Mouse (Mus musculus) CH12.LX (cell line): ENCODE measurements around the gene Arpc5l. TPM values are rescaled to one million over a fixed set of nuclear protein-coding genes. Genes with fewer than 3 reads are reported as not detected.

Experiments
- DNase-seq: peaks from one replicate; pipeline ENCODE4 v3.0.0-alpha.2; 2013; ENCODE audit errors: extremely low read depth
- H3K27ac ChIP-seq: 2 replicates; pipeline ENCODE4 v1.5.1; 2012; ENCODE audit warnings: low read depth, mild to moderate bottlenecking, control low read depth, moderate library complexity; ENCODE audit not compliant: insufficient read depth
- H3K27me3 ChIP-seq: replicated peaks from 2 replicates; pipeline ENCODE3; 2012; ENCODE audit warnings: inconsistent platforms
- H3K36me3 ChIP-seq, 2 experiments: replicated peaks in 1 of 2; 2 replicates each; pipeline versions ENCODE3 to v1.6.1; 2012; ENCODE audit warnings: inconsistent platforms in 1 of 2, low read length in 1 of 2, mild to moderate bottlenecking in 1 of 2, mixed read lengths in 1 of 2, moderate library complexity in 1 of 2; ENCODE audit not compliant: control insufficient read depth in 1 of 2, insufficient read depth in 1 of 2
- H3K4me1 ChIP-seq, 2 experiments: 2 replicates each; pipeline ENCODE4 v1.6.1; 2012; ENCODE audit warnings: inconsistent platforms in 1 of 2, moderate library complexity in 1 of 2; ENCODE audit not compliant: insufficient read depth in 2 of 2, control insufficient read depth in 1 of 2
- H3K4me2 ChIP-seq: 2 replicates; pipeline ENCODE4 v1.6.1; 2012; ENCODE audit warnings: low read depth, mild to moderate bottlenecking, control low read depth; ENCODE audit not compliant: poor library complexity, insufficient read depth, severe bottlenecking
- H3K4me3 ChIP-seq, 3 experiments: fragments of 150-350 bp in 1 of 3; sonication (generic) in 1 of 3; replicated peaks in 1 of 3; 2 replicates each; pipeline versions ENCODE3 to v1.5.1; 2011 to 2012; ENCODE audit warnings: low read depth in 2 of 3, low read length in 2 of 3, mild to moderate bottlenecking in 2 of 3, moderate library complexity in 2 of 3, control low read depth in 1 of 3, improper control_type of control experiment in 1 of 3, inconsistent platforms in 1 of 3, mixed read lengths in 1 of 3; ENCODE audit not compliant: poor library complexity in 1 of 3
- H3K79me2 ChIP-seq: replicated peaks from 2 replicates; pipeline ENCODE4 v1.6.1; 2012; ENCODE audit warnings: mild to moderate bottlenecking, moderate library complexity; ENCODE audit not compliant: control insufficient read depth, poor library complexity, insufficient read depth, severe bottlenecking; ENCODE audit errors: extremely low read depth
- H3K9ac ChIP-seq: 2 replicates; pipeline ENCODE4 v1.6.1; 2012; ENCODE audit warnings: low read depth, mild to moderate bottlenecking, control low read depth, moderate library complexity; ENCODE audit not compliant: insufficient read depth
- H3K9me3 ChIP-seq: replicated peaks from 2 replicates; pipeline ENCODE3; 2012; ENCODE audit warnings: low read length, inconsistent platforms, mixed read lengths
- CHD1 ChIP-seq: IDR thresholded peaks from 2 replicates; pipeline ENCODE4 v1.6.1; 2012; ENCODE audit warnings: low read depth, low read length, improper control_type of control experiment, inconsistent platforms
- CHD2 ChIP-seq: IDR thresholded peaks from 2 replicates; pipeline ENCODE4 v1.6.1; 2011; ENCODE audit warnings: low read length, improper control_type of control experiment
- CTCF ChIP-seq, 2 experiments: IDR thresholded peaks in 1 of 2; conservative IDR thresholded peaks in 1 of 2; 2 replicates each; pipeline ENCODE4 v1.5.1; 2011 to 2012; ENCODE audit warnings: low read depth in 2 of 2, low read length in 2 of 2, improper control_type of control experiment in 1 of 2, inconsistent platforms in 1 of 2, mild to moderate bottlenecking in 1 of 2, moderate library complexity in 1 of 2
- E2F4 ChIP-seq: IDR thresholded peaks from 2 replicates; pipeline ENCODE4 v1.6.1; 2011; ENCODE audit warnings: low read depth, low read length, improper control_type of control experiment; ENCODE audit not compliant: insufficient replicate concordance
- ELF1 ChIP-seq: IDR thresholded peaks from 2 replicates; pipeline ENCODE4 v1.6.1; 2014; ENCODE audit warnings: low read depth, mild to moderate bottlenecking, inconsistent platforms, low read length, improper control_type of control experiment
- ETS1 ChIP-seq: conservative IDR thresholded peaks from 2 replicates; pipeline ENCODE4 v1.6.1; 2012; ENCODE audit warnings: low read depth, mild to moderate bottlenecking, inconsistent platforms, low read length, improper control_type of control experiment, moderate library complexity
- GABPA ChIP-seq: IDR thresholded peaks from 2 replicates; pipeline ENCODE4 v1.6.1; 2012; ENCODE audit warnings: low read depth, low read length, improper control_type of control experiment, inconsistent platforms; ENCODE audit not compliant: insufficient replicate concordance
- HCFC1 ChIP-seq: IDR thresholded peaks from 2 replicates; pipeline ENCODE4 v1.6.1; 2012; ENCODE audit warnings: low read depth, mild to moderate bottlenecking, inconsistent platforms, low read length, improper control_type of control experiment
- IRF4 ChIP-seq: IDR thresholded peaks from 2 replicates; pipeline ENCODE4 v1.6.1; 2014; ENCODE audit warnings: low read depth, mild to moderate bottlenecking, inconsistent platforms, low read length, improper control_type of control experiment
- JUND ChIP-seq: conservative IDR thresholded peaks from 2 replicates; pipeline ENCODE4 v1.6.1; 2011; ENCODE audit warnings: low read depth, low read length, improper control_type of control experiment
- KAT2A ChIP-seq: IDR thresholded peaks from 2 replicates; pipeline ENCODE4 v1.6.1; 2012; ENCODE audit warnings: low read length, improper control_type of control experiment, inconsistent platforms; ENCODE audit not compliant: insufficient replicate concordance
- MAFK ChIP-seq: IDR thresholded peaks from 2 replicates; pipeline ENCODE4 v1.6.1; 2011; ENCODE audit warnings: low read length, improper control_type of control experiment; ENCODE audit not compliant: insufficient replicate concordance
- MAX ChIP-seq: IDR thresholded peaks from 2 replicates; pipeline ENCODE4 v1.6.1; 2011; ENCODE audit warnings: low read length, improper control_type of control experiment
- MAZ ChIP-seq: IDR thresholded peaks from 2 replicates; pipeline ENCODE4 v1.6.1; 2012; ENCODE audit warnings: low read depth, mild to moderate bottlenecking, inconsistent platforms, low read length, improper control_type of control experiment, moderate library complexity
- MEF2A ChIP-seq: IDR thresholded peaks from 2 replicates; pipeline ENCODE4 v1.6.1; 2014; ENCODE audit warnings: low read depth, mild to moderate bottlenecking, inconsistent platforms, low read length, improper control_type of control experiment, borderline replicate concordance
- MXI1 ChIP-seq: IDR thresholded peaks from 2 replicates; pipeline ENCODE4 v1.6.1; 2011; ENCODE audit warnings: mild to moderate bottlenecking, low read depth, low read length, improper control_type of control experiment
- MYC ChIP-seq: IDR thresholded peaks from 2 replicates; pipeline ENCODE4 v1.6.1; 2011; ENCODE audit warnings: low read depth, mild to moderate bottlenecking, improper control_type of control experiment, low read length
- NELFE ChIP-seq: IDR thresholded peaks from 2 replicates; pipeline ENCODE4 v1.6.1; 2011; ENCODE audit warnings: low read depth, low read length, improper control_type of control experiment
- NRF1 ChIP-seq: IDR thresholded peaks from 2 replicates; pipeline ENCODE4 v1.6.1; 2014; ENCODE audit warnings: low read depth, mild to moderate bottlenecking, inconsistent platforms, low read length, improper control_type of control experiment, moderate library complexity
- PAX5 ChIP-seq: IDR thresholded peaks from 2 replicates; pipeline ENCODE4 v1.6.1; 2012; ENCODE audit warnings: low read length, inconsistent platforms, mixed read lengths
- RAD21 ChIP-seq: IDR thresholded peaks from 2 replicates; pipeline ENCODE4 v1.6.1; 2011; ENCODE audit warnings: low read depth, mild to moderate bottlenecking, low read length, improper control_type of control experiment, moderate library complexity
- RCOR1 ChIP-seq: conservative IDR thresholded peaks from 2 replicates; pipeline ENCODE4 v1.6.1; 2012; ENCODE audit warnings: low read depth, mild to moderate bottlenecking, inconsistent platforms, low read length, improper control_type of control experiment
- SMC3 ChIP-seq: IDR thresholded peaks from 2 replicates; pipeline ENCODE4 v1.6.1; 2011; ENCODE audit warnings: low read depth, low read length, improper control_type of control experiment
- TBP ChIP-seq: conservative IDR thresholded peaks from 2 replicates; pipeline ENCODE4 v1.6.1; 2011; ENCODE audit warnings: low read depth, low read length, improper control_type of control experiment
- UBTF ChIP-seq: IDR thresholded peaks from 2 replicates; pipeline ENCODE4 v1.6.1; 2012; ENCODE audit warnings: low read depth, mild to moderate bottlenecking, inconsistent platforms, low read length, improper control_type of control experiment, moderate library complexity
- ZC3H11A ChIP-seq: IDR thresholded peaks from 2 replicates; pipeline ENCODE4 v1.6.1; 2012; ENCODE audit warnings: low read depth, mild to moderate bottlenecking, inconsistent platforms, low read length, improper control_type of control experiment
- ZKSCAN1 ChIP-seq: IDR thresholded peaks from 2 replicates; pipeline ENCODE4 v1.6.1; 2012; ENCODE audit warnings: low read depth, inconsistent platforms, low read length, improper control_type of control experiment, borderline replicate concordance
- ZMIZ1 ChIP-seq: IDR thresholded peaks from 2 replicates; pipeline ENCODE4 v1.6.1; 2012; ENCODE audit warnings: low read depth, mild to moderate bottlenecking, inconsistent platforms, low read length, improper control_type of control experiment
- ZNF384 ChIP-seq: IDR thresholded peaks from 2 replicates; pipeline ENCODE4 v1.6.1; 2012; ENCODE audit warnings: low read depth, low read length, improper control_type of control experiment, inconsistent platforms
- dilution Hi-C: fragments of 300-500 bp; cut with MboI; formaldehyde crosslinking; loops from 2 replicates; pipeline ENCODE4 v1.14.3; 2020; ENCODE audit warnings: low sequenced_read_pairs; ENCODE audit not compliant: extremely low pct_unique_long_range_greater_than_20kb, extremely low pct_ligation_motif_present
- in situ Hi-C: fragments of 300-500 bp; cut with MboI; formaldehyde crosslinking; loops from 3 replicates; pipeline ENCODE4 v1.14.3; 2019; ENCODE audit warnings: low sequenced_read_pairs, low pct_ligation_motif_present, low pct_unique_long_range_greater_than_20kb, mixed read lengths
- polyA plus RNA-seq: library from polyadenylated mRNA; unstranded; fragments of >175 nt; gene quantifications from 2 replicates; pipeline ENCODE4 v1.2.1, GENCODE M21; 2012; ENCODE audit warnings: low read depth; ENCODE audit not compliant: insufficient read length
- total RNA-seq, 2 experiments: library from RNA; depleted of rRNA; stranded (reverse); fragments of 300-350 nt in 1 of 2; fragments of >200 nt in 1 of 2; gene quantifications; 2 replicates each; pipeline ENCODE4 v1.2.3; 2012 to 2014

The Arpc5l gene
- total and polyA plus RNA-seq, 3 experiments: 139 to 300 (median 212) TPM

DNA sequence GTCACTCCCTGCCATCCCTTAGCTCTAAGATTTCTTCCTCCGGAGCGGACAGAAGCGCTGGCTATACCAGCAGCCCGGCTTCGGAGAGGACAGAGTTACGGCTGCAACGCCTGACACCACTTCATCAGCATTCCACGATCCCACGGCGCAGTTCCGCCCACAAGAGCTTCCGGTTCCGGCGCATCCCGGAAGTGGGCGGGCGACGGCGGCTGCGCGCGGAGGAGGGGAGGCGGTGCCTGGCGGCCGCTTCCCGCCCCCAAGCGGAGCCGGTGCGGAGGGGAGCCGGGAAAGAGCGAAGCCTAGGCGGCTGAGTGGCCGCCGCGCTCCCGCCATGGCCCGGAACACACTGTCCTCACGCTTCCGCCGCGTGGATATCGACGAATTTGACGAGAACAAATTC lies 2.7 kb downstream of the Arpc5l start (continued):
- TF ChIP-seq RCOR1: no peak
- TF ChIP-seq ETS1: peak; percentile 25; the same call in 1 of the 2 replicates
- TF ChIP-seq GABPA: no peak
- TF ChIP-seq HCFC1: peak; percentile 88
- TF ChIP-seq ELF1: peak; percentile 99
- peak; percentile 44; the same call in 1 of the 2 replicates for TF ChIP-seq ZNF384
- no peak for TF ChIP-seq CHD2
- no peak for TF ChIP-seq PAX5
- TF ChIP-seq RAD21: no peak
- TF ChIP-seq JUND: no peak
- peak; percentile 84 for TF ChIP-seq MAX
- peak; percentile 29; the same call in 1 of the 2 replicates for TF ChIP-seq CHD1
- no peak for TF ChIP-seq ZC3H11A
- TF ChIP-seq CTCF (conservative IDR thresholded peaks at IDR 0.05 in 1 of 2, IDR thresholded peaks at IDR 0.05 in 1 of 2; ENCODE audit: low read depth in 2 of 2, low read length in 2 of 2): no peak
- TF ChIP-seq MAFK: no peak
- no peak for TF ChIP-seq MYC
- no peak for TF ChIP-seq ZKSCAN1

DNA sequence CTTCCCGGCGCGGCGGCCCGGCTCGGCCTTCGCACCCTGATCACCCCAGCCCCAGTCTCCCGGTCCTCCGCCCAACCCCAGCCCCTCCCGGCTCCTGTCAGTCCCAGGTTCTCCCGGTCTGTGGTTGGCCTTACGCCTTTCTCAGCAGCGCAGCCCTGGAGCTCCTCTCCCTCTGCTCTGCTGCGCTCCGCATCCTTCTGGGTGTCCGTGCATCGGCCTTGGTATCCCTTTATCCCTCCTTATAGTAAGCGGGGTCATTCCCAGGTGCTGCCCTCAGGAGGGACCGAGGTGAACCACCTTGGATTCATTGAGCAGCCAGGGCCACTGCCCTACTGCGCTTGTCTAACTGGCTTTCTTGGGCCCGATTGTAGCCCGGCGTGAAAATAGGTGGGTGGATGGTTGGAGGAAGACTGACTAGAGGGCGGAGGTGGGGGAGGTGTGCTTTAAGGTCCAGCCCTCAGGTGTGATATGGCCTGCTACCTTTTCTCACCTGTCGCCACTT lies 3.3 kb downstream of the Arpc5l start:
- no peak for DNase-seq
- no peaks in the 10 kb centered on the region for H3K27me3 ChIP-seq
- TF ChIP-seq SMC3 (no peak), MAX (no peak), KAT2A (0 out of 2 replicates have a peak, but pooled peaks have one; percentile 1)
- no peaks in the 10 kb centered on the region for H3K9me3 ChIP-seq
- peak overlapping the region; percentile 27; the same call in 1 of the 2 replicates for H3K4me2 ChIP-seq
- H3K27ac ChIP-seq: peak overlapping the region; percentile 99
- dilution Hi-C loops (no loop called here), in situ Hi-C loops (no loop called here)
- H3K4me3 ChIP-seq: peak overlapping the region; percentile 74 to 100 (median 90)
- H3K4me1 ChIP-seq: peaks cover 6 to 29% of the 10 kb centered on the region in 2 experiments
- H3K79me2 ChIP-seq: peaks cover 68% of the 10 kb centered on the region
- peaks cover 12 to 32% of the 10 kb centered on the region in 2 experiments for H3K36me3 ChIP-seq
- H3K9ac ChIP-seq: peak overlapping the region; percentile 99

DNA sequence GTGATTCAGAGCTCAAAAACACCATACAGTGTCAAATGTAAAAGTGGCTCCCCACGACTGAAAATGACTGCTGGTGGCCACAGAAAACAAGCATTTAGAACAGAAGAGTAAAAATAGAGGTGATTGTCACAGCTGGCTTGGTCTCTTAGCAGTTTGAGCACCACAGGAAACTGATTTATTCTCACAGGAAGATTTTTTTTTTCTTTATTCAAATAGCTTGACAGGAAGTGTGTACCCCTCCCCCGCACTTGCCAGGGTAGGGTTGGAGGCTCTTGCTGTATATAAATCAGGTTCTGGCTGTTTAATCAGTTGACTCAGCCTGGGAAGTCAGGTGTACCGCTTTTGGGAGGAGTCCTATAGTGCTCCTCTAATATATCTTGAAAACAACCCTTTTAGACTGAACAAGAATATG lies 3.8 kb downstream of the Arpc5l start:
- peak overlapping the region; percentile 74 to 100 (median 90) for H3K4me3 ChIP-seq
- dilution Hi-C loops (no loop called here), in situ Hi-C loops (no loop called here)
- no peaks in the 10 kb centered on the region for H3K27me3 ChIP-seq
- peaks cover 68% of the 10 kb centered on the region for H3K79me2 ChIP-seq
- DNase-seq: peak; percentile 94
- peak overlapping the region; percentile 99 for H3K27ac ChIP-seq
- H3K9me3 ChIP-seq: no peaks in the 10 kb centered on the region
- peaks cover 12 to 32% of the 10 kb centered on the region in 2 experiments for H3K36me3 ChIP-seq
- H3K9ac ChIP-seq: peak overlapping the region; percentile 99
- peak overlapping the region; percentile 94 for H3K4me2 ChIP-seq
- peaks cover 6 to 35% of the 10 kb centered on the region in 2 experiments for H3K4me1 ChIP-seq
- no peak for TF ChIP-seq ZKSCAN1
- TF ChIP-seq CHD1: peak; percentile 37
- TF ChIP-seq NELFE: peak; percentile 73
- TF ChIP-seq MAZ: peak; percentile 80
- no peak for TF ChIP-seq ZC3H11A
- peak; percentile 54 for TF ChIP-seq MXI1
- TF ChIP-seq KAT2A: 0 out of 2 replicates have a peak, but pooled peaks have one; percentile 59
- TF ChIP-seq ZMIZ1: peak; percentile 61
- TF ChIP-seq ETS1: peak; percentile 81
- TF ChIP-seq TBP: peak; percentile 94
- peak; percentile 59; the same call in 1 of the 2 replicates for TF ChIP-seq IRF4
- TF ChIP-seq CHD2: peak; percentile 86
- TF ChIP-seq NRF1: peak; percentile 32; the same call in 1 of the 2 replicates
- TF ChIP-seq E2F4: no peak
- peak; percentile 84 for TF ChIP-seq MEF2A
- no peak for TF ChIP-seq UBTF
- TF ChIP-seq ZNF384: peak; percentile 98
